Mouse (Mus musculus) embryonic fibroblast, embryonic 13.5 days (primary cell): Measurements from ENCODE around the gene Cyp4a31. TPM values are rescaled to one million over a fixed set of nuclear protein-coding genes. Genes with fewer than 3 reads are reported as not detected.
"Not testable (repeated sequence)": the region's sequence is repeated elsewhere in the genome, so short reads cannot be mapped to it uniquely, and the experiment has no call there.

Experiments
- H3K27ac ChIP-seq: 2 replicates; pipeline ENCODE4 v1.5.1; 2012; ENCODE audit warnings: low read length, control low read depth, inconsistent platforms; ENCODE audit not compliant: insufficient read depth
- H3K4me1 ChIP-seq: 2 replicates; pipeline ENCODE4 v1.6.1; 2011; ENCODE audit warnings: low read length; ENCODE audit not compliant: control insufficient read depth, insufficient read depth
- H3K4me3 ChIP-seq: 2 replicates; pipeline ENCODE4 v1.5.1; 2011; ENCODE audit warnings: mild to moderate bottlenecking, control low read depth, low read length; ENCODE audit not compliant: insufficient read depth
- CTCF ChIP-seq: IDR thresholded peaks from 2 replicates; pipeline ENCODE4 v1.5.1; 2011; ENCODE audit warnings: mild to moderate bottlenecking, control low read depth, low read length, moderate library complexity, borderline replicate concordance; ENCODE audit not compliant: insufficient read depth
- POLR2A ChIP-seq: IDR thresholded peaks from 2 replicates; pipeline ENCODE4 v1.6.1; 2011; ENCODE audit warnings: low read depth, mild to moderate bottlenecking, control low read depth, low read length, moderate library complexity
- polyA plus RNA-seq: library from polyadenylated mRNA; stranded (reverse); fragments of >200 nt; gene quantifications from 2 replicates; pipeline ENCODE4 v1.2.4, GENCODE M21; 2011; ENCODE audit warnings: low read depth; ENCODE audit not compliant: missing spikeins, insufficient read length

Cyp4a31 gene
- polyA plus RNA-seq, 1 experiment = not detected

DNA sequence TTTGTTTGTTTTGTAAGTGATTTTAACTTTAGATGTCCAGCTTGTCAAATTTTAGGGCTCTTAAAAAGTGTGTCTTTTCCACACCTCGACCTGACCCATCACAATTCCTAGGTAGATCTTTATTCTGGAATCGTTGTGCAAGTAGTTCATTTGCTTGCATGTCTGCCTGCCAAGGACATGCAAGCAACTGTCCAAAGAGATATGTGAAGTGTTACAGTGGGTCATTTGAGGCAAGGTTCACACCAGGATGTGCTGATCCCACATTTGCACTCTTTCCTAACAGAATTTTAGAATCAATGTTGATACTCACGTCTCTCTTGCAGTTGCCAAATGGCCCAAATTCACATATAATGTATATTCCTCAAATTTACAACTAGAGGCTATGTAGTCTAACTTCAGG, 11.8 kb downstream of the Cyp4a31 start:
- TF ChIP-seq POLR2A (no peak), CTCF (no peak)
- no peaks in the 10 kb centered on the region for H3K4me1 ChIP-seq
- H3K27ac ChIP-seq = no peak overlapping the region
- H3K4me3 ChIP-seq = no peak overlapping the region

DNA sequence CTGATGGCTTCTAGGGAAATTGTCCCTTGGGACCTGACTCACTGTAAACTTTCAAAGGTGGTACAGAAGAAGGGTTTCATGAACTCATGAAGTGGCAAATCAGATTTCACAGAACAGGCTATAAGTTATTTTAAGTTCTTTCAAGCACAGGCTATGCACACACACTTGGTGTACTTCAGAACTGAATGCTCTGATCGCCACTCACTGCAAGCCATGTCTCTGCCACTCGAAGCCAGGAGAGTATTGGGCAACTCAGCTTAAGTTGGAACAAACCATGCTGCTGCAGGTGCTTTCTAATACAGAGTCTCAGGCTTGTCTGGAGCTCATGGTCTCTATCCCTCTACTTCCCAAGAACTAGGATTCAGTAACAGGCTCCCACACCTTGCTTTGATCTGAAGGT, 12.3 kb downstream of the Cyp4a31 start:
- Histone ChIP-seq H3K4me1 (no peaks in the 10 kb centered on the region), H3K27ac (no peak overlapping the region), H3K4me3 (no peak overlapping the region)
- no peak for TF ChIP-seq POLR2A
- TF ChIP-seq CTCF = no peak

DNA sequence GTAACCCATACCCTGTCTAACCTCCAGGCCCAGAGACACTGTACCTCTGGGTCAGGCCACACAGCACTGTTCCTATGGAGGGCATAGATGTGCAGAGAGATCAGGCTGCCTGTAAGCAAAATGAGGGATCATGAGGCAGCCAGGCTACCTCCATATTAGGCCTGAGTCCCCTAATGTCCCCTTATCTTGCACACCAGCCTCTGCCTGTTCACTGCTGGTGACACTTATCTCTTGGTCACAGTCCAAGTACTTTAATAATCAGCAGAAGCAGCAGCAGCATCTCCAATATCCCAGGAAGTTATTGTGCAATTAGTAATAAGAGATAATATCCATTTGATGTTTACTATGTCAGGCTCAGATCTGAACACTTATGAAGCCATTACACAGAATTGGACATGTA, 19.6 kb downstream of the Cyp4a31 start:
- no peak overlapping the region for H3K4me3 ChIP-seq
- H3K4me1 ChIP-seq = no peaks in the 10 kb centered on the region
- no peak overlapping the region for H3K27ac ChIP-seq
- TF ChIP-seq POLR2A (no peak), CTCF (no peak)

DNA sequence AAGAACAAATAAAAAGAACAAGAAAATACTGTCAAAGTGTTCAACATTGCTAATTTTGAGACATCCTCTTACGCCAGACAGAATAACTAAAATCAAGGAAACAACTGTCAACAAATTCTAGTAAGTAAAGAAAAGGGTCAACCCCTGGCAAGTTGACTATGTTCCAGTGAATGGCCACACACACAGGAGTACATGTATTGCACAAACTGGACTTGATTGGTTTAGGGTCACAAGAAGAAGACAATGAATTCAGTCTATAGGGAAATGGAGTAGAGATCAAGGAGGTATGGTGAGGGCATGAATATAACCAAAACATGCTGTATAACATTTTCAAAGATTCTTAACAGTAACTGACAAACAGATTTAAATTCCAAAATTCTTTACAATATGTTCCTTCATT, 32.9 kb downstream of the Cyp4a31 start:
- Histone ChIP-seq H3K4me1 (no peaks in the 10 kb centered on the region), H3K27ac (no peak overlapping the region), H3K4me3 (no peak overlapping the region)
- no peak for TF ChIP-seq POLR2A
- TF ChIP-seq CTCF = no peak

DNA sequence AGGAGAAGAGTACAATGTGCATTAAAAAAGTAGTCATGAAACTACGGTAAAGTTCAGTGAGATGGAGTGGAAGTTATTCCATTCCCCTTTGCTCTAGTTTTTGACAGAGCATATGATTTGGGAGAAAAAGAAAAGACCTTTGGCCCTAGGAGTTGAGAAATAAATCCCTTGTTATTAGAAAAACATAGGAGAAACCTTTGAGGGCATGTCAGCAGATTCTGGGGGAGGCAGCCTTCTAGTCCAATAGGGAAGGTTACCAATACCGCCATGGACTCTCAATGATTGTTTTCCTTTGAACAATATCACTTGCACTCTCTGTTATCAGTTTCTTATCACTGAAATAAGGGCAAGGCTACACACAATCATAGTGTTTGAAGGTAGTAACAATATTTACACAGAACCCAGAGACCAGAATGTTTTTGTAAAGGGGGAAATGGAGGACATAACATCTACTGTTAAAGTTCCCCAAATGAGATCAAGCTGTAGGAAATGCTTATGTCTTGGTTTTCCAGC, 33.4 kb downstream of the Cyp4a31 start:
- Histone ChIP-seq H3K27ac (no peak overlapping the region), H3K4me1 (no peaks in the 10 kb centered on the region), H3K4me3 (no peak overlapping the region)
- no peak for TF ChIP-seq CTCF
- TF ChIP-seq POLR2A = no peak

DNA sequence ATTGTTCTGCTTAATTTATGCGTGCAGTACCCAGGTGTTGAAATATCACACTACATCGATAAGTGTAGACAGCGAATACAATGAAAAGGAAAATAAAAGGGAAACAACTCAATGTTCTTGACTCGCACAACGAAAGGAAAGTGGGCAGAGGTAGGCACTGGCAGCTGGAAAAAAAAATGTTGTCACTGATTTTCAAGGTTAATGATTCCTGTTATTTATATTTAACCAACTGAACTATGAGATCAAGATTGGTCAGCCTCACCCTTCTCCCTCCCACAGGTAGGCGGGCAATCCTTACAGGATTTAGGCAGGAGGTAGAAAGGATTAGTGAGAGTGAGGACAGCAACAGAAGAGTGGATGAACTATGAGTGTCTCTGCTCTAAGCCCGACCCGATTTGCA, 37.2 kb downstream of the Cyp4a31 start, which contains the start of gene Cyp4a32:
Gene Cyp4a32 (plus strand): TSS at position 359 of the 400 bp plus-strand sequence.
- not testable (repeated sequence) for H3K27ac ChIP-seq, H3K4me3 ChIP-seq, H3K4me1 ChIP-seq

DNA sequence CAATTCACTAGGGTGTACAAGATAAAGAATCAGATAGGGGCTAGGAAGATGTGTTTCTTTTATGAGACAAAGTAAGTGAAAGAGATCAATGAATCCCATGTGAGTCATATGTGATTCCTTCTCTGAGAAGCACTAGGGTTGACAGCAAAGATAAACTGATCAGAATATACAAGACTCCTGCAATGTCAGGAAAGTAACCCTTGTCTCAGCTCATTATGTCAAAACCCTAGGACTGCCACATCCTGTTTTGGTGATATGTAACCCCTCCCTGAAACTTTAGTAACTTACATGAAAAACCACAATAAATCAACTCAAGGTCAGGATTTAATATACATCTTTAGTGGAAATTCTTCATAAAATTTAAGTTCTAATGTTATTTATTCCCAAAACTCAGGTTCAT, 50.6 kb downstream of the Cyp4a31 start:
- Histone ChIP-seq H3K4me3 (no peak overlapping the region), H3K27ac (no peak overlapping the region), H3K4me1 (no peaks in the 10 kb centered on the region)
- TF ChIP-seq POLR2A (no peak), CTCF (no peak)

DNA sequence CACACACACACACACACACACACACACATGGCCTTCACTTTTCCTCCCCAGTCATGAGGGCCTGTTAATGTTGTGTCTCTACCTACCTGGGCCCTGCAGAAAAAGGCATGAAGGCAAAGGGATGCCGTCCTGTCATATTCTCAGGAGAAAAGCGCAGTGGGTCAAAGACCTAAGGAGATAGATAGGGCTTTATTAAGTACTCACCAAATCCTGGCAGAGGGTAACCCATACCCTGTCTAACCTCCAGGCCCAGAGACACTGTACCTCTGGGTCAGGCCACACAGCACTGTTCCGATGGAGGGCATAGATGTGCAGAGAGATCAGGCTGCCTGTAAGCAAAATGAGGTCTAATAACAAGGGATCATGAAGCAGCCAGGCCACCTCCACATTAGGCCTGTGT, 62.1 kb downstream of the Cyp4a31 start:
- H3K27ac ChIP-seq, H3K4me1 ChIP-seq, H3K4me3 ChIP-seq: not testable (repeated sequence)

Other genes with a start within 250 kb of the Cyp4a31 start
- 1.1 and 1.6 TPM in 2 replicates for gene Cyp4a12b, start 152.0 kb upstream of the Cyp4a31 start, polyA plus RNA-seq
- not detected in 2 replicates for gene Cyp4a30b, start 111.0 kb upstream of the Cyp4a31 start, polyA plus RNA-seq
- gene Cyp4a14, start 67.5 kb upstream of the Cyp4a31 start, polyA plus RNA-seq = not detected in 2 replicates
- gene Cyp4a10, start 45.4 kb upstream of the Cyp4a31 start, polyA plus RNA-seq = not detected in 2 replicates
- gene Cyp4a32, start 37.3 kb downstream of the Cyp4a31 start, polyA plus RNA-seq = not detected in 2 replicates
- gene Cyp4b1, start 84.1 kb downstream of the Cyp4a31 start, polyA plus RNA-seq = 0.32 TPM in 1 of 2 replicates, not detected in the other
- 36.7 and 39.3 TPM in 2 replicates for gene Efcab14, start 174.1 kb downstream of the Cyp4a31 start, polyA plus RNA-seq
- not detected in 2 replicates for gene Tex38, start 217.4 kb downstream of the Cyp4a31 start, polyA plus RNA-seq
- 29.2 and 31.5 TPM in 2 replicates for gene Atpaf1, start 221.2 kb downstream of the Cyp4a31 start, polyA plus RNA-seq